Mouse (Mus musculus) cerebellum, adult 8-10 months (tissue): ENCODE measurements around the gene Gm21970.

Experiments
- DNase-seq: peaks from one replicate; pipeline ENCODE4 v3.0.0; 2022

Gm21970 gene

DNA sequence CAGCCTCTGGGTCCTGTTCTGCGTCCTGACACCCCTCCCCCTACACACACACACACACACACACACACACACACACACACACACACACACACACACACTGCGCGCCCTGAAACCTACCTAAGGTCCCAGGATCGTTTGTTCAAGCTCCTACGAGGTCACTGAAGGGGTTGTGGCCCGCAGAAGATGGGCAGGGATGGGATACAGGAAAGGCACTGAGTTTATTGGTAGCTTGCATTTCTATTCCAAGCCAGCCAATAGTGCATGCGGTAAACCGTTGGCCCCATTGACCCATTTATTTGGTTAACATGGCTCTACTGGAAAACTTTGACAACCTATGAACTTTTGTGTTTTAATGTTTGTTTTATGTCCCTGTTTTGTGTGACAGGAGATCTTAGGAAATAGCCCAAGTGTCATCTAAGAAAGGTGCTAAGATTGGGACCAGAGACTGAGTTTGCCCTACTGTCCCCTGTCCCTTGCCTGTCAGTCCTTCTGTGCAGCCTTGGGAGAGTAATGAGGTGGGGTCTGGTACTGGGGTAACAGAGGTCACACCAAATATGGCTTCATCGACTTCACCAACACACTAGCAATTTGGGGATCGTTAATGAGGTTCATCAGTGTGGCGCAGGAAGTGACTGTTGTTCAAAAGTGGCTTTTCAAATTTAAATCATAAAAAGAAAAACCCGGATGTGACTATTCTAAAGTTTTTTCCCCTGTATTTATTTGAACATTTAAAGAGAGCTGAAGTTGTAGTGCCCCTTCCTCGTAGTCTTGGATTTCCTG lies 17.9 kb upstream of the Gm21970 start:
- no peak for DNase-seq

DNA sequence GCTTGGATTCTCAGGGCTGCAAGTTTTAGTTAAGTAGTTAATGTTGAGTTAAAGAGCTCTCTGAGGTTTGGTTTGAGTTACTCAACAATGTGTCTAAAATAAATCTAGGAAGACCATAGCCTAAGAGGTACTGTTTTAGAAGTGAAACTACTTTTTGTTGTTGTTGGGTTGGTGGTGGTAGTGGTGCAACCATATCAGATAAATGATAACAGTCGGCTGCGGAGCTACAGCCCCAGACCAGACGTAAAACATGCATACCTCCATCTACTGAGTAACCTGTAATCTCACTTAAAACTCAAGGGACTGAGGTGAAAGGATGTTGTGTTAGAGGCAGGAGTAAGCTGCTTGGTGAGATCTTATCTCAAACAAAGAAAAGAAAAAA lies 17.3 kb upstream of the Gm21970 start:
- no peak for DNase-seq

DNA sequence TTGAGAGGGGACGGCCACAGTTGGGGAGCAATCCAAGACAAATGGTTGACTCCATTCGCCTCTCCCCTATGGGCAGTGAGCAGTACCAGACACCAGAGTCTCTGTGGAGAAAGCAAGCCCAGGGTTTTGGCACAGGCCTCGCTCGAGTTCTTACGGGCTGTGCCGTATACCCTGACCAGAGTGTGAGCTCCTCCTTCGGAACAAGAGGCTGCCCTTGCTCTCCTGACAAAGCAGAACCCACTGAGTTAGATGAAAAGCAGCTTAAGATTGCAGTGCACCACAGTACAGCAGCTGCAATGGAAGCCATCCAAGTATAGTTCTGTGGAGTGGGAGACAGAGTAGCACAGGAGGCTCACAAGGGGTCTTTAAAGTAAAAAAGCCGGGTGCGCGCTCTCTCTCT lies 14.8 kb upstream of the Gm21970 start:
- DNase-seq, result no peak

DNA sequence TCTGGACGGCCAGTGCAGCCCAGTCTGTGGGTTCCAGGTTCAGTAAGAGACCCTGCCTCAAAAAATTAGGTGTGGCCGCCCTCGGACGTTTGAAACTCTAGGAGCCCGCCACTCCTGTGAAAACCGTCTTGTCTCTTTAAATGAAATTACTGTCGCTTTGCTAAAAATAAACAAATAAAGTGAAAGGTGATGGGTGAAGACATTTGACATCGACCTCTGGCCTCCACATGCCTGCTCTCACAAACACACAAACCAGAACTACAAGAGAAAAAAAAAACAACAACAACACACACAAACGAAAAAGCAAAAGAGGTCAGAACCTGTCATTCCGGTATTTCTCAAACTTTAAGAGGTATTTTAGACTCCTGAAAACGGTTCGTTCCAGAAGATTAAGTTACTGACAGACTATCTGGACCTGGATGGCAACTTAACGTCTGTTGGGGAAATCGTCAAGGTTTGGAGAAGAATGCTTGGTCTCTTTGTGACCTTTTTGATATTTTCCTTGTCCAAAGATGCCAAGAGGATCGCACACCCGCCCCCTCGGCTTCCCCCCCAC lies 13.0 kb upstream of the Gm21970 start:
- DNase-seq, result no peak

DNA sequence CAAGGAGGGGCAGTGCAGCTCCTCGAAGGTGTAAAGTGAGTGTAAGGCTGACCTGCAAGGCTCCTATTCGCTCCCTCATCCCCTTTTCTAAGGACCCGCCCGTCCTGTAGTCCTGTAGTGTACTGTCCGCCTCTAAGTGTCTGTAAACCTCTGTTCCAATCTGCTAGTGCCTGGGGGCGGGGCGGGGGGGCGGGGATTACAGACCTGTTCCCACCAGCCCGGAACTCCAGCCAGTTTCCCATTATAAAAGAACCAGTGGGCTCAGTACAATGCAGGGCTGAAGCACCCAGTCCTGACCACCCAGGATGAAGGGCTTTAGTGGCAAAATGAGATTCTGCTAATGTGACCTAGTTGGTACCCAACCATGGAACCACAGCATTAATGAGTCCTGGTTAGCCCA lies 12.5 kb upstream of the Gm21970 start:
- DNase-seq, result no peak

DNA sequence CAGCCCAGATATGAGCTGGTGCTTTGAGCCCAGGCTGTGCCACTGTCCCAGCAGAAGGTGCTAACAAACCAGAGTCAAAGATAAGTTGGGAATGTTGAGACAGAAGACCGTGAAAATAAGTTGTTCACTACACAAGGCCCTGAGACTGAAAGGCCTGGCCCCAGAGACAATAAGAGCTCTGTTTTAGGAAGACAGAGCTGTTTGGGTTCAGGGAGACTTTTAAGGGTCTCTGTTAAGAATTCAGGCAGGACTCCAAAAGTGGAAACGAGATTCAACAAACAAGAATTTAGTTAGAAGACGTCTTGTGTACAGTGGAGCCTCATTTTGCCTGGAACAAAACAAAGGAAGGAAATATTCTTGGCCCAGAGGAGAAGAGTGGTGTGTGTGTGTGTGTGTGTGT lies 12.1 kb upstream of the Gm21970 start:
- DNase-seq, result no peak

DNA sequence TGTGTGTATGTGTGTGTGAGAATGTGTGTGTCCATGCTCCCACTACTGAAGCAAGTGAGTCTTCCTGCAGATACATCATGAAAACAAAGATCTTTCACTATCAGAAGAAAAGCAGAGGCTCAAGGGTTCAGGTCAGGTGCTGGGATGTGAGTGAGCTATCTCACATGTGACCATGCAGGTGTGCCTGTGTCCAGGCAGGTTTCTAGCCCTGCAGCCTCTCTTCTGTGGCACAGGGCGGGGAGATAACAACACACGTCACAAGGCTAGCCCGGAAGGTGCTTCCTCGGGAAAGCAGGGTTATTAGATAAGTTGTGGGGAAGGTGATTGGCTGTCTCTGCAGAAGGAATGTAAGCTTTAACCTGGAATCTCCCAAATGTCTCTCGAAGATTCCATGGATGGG lies 11.4 kb upstream of the Gm21970 start:
- DNase-seq, result no peak

DNA sequence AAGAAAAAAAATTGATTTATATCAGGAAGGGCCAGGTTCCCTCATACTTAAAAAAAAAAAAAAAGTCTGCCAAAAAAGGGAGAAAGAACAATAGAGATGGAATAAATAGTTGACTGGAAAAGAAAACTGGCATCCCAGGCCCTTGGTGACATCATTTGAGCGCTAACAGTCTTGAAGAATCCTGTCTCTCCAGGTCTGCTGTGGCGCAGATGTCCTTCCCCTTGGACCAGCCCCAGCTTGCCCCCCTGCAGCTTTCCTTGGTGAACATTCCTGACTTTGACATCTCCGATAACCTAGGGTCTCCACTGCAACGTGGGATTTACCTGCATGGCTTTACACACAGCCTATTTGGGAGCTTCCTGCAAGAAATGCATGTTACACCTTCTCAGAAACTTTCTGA lies 9.9 kb upstream of the Gm21970 start:
- DNase-seq, result no peak

DNA sequence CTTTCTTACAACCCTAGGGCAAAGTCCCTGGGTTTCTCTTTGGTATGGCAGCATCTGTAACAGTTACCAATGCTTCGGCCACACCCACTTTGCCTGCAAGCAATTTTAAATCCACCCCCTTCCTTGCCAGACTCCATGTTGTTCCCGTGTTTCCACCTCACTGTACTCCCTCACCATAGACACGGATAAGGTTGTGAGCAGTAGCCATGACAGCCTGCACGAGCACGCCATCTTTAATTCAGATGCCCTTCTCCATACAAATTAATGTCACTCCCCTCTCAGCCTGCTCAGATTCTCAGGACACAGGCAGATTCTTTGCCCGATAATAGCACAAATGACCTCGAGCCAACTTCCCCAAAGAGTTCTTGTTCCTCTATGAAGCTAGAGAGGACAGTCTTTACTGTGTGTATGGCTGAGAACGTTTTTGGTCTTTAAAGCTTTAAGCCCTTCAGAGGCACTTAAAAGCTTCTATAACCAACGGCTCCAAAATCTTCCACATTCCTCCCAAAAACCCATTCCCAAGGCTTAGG lies 9.2 kb upstream of the Gm21970 start:
- no peak for DNase-seq

DNA sequence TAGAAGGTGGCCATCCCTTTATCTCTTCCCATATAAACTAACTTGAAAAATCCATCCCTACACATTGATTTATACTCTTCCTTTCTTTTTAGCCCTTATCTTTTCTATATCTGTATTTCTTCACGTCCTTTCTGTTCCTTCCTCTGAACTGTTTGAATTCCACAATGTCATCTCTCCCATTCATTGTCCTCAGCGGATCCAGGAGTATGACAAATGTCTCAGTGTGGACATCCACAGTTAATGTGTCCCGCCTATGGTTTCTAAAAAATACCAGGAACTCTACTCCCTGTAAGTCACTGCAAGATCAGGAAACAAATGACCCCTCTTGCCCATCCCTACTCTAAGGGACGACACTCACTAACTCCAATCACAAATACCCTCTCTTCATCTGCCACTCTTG lies 7.3 kb upstream of the Gm21970 start:
- no peak for DNase-seq

DNA sequence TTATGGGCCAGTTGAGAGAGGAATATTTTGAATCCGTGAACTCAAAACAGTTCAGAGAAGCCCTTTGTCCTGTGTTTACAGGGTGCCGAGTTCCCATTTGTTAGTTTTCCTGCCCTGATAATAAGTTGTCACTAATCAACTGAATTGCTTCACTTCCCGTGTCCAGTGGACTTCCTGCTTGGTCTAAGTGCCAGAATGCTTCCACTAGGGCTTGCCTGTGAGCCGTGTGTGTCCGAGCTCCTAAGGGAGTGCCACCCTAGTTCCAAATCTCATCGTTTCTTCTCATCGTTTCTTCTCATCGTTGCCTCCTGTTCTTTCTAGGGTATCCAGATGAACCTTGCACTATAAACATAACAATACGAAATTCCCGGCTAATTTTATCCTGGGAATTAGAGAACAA lies 5.9 kb upstream of the Gm21970 start:
- DNase-seq, result no peak

DNA sequence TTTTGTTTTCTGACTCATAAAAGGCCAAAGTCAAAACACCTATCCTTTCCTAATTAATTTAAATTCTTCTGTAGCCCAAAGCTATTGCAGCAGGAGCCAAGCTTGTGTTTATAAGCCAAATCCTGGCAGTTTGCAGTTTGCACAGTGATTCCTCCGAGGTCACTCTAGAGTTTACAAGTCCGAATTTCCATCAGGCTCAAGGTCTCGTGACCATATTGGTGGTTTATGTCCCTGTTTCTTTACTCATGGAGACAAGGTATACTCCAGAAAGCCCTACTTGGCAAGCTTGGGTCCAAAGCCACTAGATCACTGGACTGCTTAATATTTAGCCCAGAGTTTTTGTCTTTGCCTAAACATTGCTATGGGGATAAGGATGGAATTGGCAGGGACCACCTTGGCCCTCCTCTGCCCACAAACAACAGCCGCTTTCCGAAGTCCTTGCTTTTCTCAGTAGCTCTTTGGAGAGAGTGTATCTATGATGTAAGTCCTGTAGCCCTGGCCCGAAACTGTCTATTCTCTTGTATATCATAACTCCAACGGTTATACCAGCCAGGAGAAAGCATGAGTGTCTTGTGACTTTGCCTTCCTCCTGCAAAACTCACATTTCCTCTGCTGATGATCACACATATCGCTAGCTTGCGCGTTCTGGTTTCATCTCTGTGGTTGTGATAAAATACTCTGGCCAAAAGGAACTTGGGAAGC lies 5.0 kb upstream of the Gm21970 start:
- no peak for DNase-seq

DNA sequence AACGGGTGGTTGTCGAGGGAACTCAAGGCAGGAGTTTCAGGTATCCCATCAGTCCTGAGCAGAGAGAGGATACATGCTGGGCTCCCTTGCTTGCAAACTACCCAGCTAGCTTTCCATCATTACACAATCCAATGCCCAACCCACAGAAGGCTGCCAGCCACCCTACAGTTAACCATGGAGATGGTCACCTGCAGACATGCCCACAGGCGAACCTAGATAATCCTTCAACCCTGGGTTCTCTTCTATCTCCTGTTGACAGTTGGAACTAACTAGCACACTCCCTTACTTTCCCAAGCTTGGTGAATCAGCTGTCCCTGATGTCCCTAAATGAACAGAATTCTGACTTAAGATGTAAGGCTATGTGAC lies 4.4 kb upstream of the Gm21970 start:
- DNase-seq, result no peak

DNA sequence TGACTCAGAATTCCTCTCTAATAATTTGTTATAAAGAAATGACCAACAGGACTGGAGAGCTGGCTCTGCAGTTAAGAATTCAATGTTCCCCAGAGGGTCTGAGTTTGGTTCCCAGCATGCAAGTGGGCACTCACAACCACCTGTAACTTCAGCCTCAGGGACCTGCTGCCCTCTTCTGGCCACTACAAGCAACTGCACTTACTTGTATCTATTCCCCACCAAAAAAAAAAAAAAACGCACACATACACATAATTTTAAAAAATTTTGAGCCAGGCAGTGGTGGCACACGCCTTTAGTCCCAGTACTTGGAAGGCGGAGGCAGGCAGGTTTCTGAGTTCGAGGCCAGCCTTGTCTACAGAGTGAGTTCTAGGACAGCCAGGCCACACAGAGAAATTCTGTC lies 1.4 kb upstream of the Gm21970 start:
- DNase-seq, result no peak

DNA sequence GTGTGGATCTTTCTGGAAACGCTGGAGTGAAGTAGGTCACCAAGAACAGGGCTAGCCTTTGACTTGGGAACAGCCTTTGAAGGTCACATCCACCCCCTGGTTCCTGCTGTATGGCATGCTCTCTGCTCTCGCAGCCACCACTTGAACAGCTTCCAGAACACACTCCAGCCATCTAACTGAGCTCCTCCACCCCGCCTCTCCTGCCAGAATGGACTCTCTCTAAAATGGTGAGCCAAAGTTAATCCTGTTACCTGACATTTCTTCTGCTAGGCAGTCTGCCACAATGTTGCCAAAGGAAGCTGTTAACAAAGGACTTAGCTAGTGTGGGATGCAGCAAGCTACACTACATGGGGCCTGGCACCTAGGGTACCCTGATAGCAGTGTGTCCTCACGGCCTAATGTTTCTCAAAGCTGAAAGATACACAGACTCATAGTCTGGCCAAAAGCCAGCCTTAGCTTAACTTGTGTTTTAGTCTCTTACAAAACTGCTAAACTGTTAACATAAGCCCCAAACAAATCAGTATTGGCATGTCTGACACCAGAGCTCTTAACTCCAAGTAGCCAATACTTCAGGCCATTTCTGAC lies 3.4 kb downstream of the Gm21970 start:
- no peak for DNase-seq

DNA sequence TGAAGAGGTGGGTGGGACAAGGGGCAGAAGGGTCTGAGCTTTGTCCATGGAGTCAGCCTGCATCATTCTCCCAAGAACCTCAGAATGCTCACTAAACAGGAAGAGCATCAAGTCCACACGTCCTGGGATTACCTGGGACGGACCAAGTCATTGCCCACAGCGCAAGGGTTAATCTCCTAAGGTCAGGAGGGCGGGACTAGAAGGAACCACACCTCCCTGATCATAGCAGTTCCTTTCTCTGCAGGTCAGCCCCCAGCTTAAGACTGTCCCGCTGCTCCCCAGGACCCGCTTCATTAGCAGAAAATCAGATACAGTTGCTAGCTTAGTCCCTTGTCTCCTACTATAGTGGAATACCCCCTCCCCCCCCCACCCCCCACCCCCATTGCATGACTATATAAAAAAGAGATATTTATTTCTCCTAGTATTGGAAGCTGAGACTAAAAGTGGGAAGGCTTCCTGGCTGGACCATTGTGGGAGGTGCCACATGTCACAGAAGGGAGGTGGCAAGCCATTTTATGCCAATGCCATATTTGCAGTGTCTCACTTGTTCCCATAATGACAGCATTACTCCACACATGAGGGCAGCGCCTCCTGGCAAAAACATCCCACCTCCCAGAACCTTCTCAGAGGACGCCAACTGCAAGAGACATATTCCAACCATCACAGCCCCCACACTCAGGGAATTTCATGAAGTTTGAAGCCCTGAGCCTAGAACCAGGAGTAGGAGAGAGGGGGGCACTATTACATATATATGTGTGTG lies 4.3 kb downstream of the Gm21970 start:
- DNase-seq, result no peak

DNA sequence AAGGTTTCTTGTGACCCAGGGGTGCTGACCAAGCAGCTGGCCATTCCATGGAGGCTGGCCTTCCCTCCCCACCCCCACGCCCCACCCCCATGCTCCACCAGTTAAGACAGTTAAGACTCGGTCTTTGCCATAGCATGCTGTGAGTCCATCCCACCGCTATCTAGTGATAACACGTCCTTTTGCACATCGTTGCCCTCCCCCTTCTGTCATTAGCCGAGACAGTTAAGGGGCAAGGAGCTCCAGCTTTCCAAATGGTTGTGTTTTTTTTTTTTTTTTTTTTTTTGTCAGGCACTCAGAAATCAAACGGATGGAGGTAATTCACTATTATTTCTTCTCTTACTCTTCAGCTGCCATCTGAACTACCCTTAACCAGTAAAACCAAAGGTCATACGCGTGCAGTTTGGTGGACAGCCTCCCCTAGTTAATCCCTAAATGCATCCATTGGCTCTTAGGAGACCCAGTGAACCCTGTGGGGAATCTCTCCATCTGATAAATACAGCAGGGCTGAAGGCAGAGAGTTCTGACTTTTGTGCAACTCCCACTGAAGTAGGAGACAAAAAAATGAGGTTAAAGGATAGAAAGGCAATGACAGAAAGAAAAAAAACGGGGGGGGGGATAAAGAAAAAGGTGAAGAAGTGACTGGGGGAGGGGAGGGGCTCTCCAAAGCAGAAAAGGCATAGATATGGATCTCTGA lies 5.5 kb downstream of the Gm21970 start:
- DNase-seq, result no peak

DNA sequence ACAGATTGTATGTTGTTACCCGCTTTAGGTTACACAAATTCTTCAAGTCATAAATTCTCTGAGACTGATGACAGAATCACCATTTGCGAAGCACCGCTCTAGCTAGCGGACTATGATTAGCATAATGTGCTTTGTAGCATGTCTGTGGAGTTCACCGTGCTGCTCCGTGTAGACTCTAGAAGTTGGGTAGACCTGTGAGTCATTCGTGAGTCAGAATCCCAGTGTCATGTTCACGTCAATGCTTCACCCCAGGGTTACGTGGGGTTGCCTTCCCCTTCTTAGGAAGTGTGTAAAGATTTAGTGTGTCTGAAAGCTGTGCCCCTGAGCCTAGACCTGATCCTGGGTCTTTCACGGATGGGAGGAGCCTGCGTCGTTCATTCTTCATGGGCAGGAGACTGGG lies 6.5 kb downstream of the Gm21970 start:
- no peak for DNase-seq

DNA sequence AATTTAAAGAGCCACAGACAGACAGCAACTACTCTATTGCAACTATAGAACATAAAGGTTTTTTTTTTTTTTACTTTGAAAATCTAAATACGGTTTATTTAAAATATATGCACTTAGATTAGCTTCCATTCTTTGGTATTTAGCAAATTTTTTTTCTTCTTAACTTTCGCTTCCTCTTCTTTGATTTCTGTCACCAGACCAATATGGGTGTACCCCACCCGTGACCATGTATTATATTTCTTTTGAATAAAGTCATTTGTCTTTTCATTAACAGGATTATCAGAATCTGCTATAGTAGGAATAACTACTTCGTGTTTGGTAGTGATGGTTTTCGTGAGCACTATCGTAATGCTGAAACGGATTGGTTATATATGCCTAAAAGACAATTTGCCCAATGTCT lies 7.4 kb downstream of the Gm21970 start:
- DNase-seq, result no peak

DNA sequence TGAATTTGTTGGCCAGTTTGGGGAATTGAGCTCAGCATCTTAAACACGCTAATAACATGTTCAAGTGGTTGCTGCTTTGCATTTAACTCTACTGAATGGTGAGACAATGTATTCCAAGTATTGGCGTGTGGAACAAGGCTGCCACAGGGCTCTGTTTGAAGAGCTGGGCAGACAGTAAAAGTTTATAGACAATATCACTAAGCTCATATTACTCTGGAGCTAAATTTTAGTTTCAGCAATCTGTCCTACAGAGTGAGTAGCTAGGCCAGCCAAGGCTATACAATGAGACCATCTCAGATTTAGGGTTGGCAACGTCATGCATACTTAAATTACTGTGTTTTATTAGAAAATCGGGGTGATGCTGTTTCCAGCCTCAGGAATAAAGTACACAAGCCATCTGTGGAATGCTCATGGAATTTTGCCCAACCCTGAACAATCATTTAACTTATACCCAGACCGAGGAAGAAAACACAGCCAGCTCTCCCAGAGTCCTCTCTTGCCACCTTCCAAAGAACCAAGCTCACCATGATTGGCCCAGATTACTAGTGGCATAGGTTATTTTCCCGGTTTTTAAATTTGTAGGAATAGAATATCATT lies 10.1 kb downstream of the Gm21970 start:
- no peak for DNase-seq

DNA sequence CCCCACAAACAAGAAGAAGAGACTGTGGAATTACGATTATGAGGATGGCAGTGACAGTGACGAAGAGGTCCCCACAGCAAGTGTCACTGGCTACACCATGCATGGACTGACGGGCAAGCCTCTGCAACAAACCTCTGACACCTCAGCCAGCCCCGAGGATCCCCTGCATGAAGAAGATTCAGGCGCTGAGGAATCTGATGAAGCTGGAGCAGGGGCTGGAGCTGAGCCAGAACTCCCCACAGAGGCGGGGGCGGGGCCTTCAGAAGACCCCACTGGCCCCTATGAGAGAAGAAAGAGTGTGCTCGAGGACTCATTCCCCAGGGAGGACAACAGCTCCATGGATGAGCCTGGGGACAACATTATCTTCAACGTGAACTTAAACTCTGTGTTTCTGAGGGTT lies 12.3 kb downstream of the Gm21970 start:
- DNase-seq, result no peak

DNA sequence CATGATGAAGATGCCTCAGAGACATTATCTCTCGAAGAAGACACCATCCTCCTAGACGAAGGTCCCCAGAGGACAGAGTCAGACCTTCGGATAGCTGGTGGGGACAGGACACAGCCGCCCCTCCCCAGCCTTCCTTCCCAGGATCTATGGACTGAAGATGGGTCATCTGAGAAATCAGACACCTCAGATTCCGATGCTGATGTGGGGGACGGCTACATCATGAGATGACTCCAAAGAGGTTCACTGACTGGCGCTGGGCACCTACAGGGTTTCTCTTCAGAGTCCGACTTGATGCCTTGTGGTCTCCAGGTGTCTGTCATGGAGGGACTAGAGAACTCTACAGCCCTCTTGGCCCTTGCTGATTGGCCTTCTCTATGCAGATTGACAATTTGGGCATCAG lies 12.7 kb downstream of the Gm21970 start:
- no peak for DNase-seq
